Mouse (Mus musculus) kidney, postnatal 0 days (tissue): ENCODE measurements around the gene Cyth3. TPM values are rescaled to one million over a fixed set of nuclear protein-coding genes. Genes with fewer than 3 reads are reported as not detected.

Experiments used
- ATAC-seq: fragments of 200-750 bp; cut with Nextera tagmentation; replicated peaks from 2 replicates; pipeline ENCODE4 v1.8.0; 2017; ENCODE audit warnings: low read depth, moderate number of reproducible peaks, moderate TSS enrichment, moderate library complexity; ENCODE audit not compliant: low FRiP score
- DNase-seq: peaks from one replicate; pipeline ENCODE4 v3.0.0-alpha.2; 2016; ENCODE audit warnings: low spot score
- H3K27ac ChIP-seq: fragments of 300-500 bp; sonication (generic); 2 replicates; pipeline ENCODE4 v1.5.1; 2014; ENCODE audit warnings: mild to moderate bottlenecking
- H3K27me3 ChIP-seq: fragments of 300-500 bp; sonication (generic); 2 replicates; pipeline ENCODE4 v1.6.1; 2014; ENCODE audit warnings: low read length, mixed read lengths; ENCODE audit not compliant: insufficient read depth
- H3K36me3 ChIP-seq: fragments of 300-500 bp; sonication (generic); 2 replicates; pipeline ENCODE4 v1.6.1; 2014; ENCODE audit warnings: low read length, mixed read lengths; ENCODE audit not compliant: insufficient read depth
- H3K4me1 ChIP-seq: fragments of 300-500 bp; sonication (generic); replicated peaks from 2 replicates; pipeline ENCODE4 v1.6.1; 2014; ENCODE audit warnings: antibody characterized with exemption, low read length, mixed read lengths; ENCODE audit not compliant: insufficient read depth
- H3K4me2 ChIP-seq: fragments of 300-500 bp; sonication (generic); 2 replicates; pipeline ENCODE4 v1.6.1; 2014; ENCODE audit warnings: mild to moderate bottlenecking, low read length, moderate library complexity, mixed read lengths
- H3K4me3 ChIP-seq: fragments of 300-500 bp; sonication (generic); replicated peaks from 2 replicates; pipeline ENCODE4 v1.5.1; 2014; ENCODE audit warnings: low read depth, low read length
- H3K9ac ChIP-seq: fragments of 300-500 bp; sonication (generic); 2 replicates; pipeline ENCODE4 v1.6.1; 2014; ENCODE audit warnings: low read depth, low read length
- H3K9me3 ChIP-seq: fragments of 300-500 bp; sonication (generic); replicated peaks from 2 replicates; pipeline ENCODE4 v1.6.1; 2016; ENCODE audit warnings: low read length, inconsistent platforms, mixed read lengths
- CTCF ChIP-seq: IDR thresholded peaks from 2 replicates; pipeline ENCODE4 v1.5.1; 2016; ENCODE audit warnings: antibody characterized with exemption, low read depth, mild to moderate bottlenecking, moderate library complexity
- WGBS: fragments of 180-500 bp; shearing (Covaris S2); extraction: QIAGEN DNeasy Blood & Tissue Kit; methylation state at CpG from one replicate; pipeline ENCODE4 v1.1.7; 2014; 5-methylcytosine and 5-hydroxymethylcytosine counted together
- polyA plus RNA-seq: library from polyadenylated mRNA; unstranded; fragments of >200 nt; fragmentation: Nextera tagmentation; extraction: Ambion mirVana; gene quantifications from 2 replicates; pipeline ENCODE4 v1.2.1, GENCODE M21; 2015

The Cyth3 gene
- 74.3 and 76.7 TPM in 2 replicates for polyA plus RNA-seq

DNA sequence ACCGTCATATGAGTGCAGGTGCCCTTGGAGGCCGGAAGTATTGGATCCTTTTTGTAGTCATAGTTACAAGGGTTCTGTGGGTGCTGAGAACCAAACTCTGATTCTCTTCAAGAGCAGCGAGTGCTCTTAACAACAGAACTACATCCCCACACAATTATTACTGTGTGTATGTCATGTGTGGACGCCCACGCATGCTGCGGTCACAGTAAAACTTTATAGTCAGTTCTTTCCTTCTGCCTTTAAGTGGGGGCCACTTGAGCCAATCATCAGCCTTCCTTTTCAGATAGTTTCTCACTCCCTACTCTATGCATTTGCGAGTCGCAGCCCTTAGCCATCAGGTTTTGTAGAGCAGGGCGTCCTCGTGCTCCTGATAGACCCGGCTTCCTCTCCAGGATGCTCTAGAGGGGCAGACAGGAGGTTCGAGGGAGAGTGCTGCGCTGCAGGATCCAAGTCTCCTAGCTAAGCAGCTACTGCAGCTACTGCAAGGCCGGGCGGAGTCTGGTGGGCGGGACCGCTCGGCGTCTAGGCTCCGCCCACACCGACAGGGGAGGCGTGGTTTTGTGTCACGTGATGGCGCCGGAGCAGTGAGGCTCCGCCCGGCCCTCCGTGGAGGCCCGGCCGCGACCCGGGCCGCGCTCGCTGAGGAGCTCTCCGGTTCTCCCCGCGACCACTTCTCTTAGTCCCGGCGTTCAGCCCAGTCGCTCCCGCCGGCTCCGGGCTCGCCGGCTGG, at the start of gene Cyth3:
Cyth3 (plus strand) TSS at position 555 of the 730 bp plus-strand sequence.
- Histone ChIP-seq H3K9ac (peak within 1 kb of the TSS; percentile 86), H3K4me1 (peaks cover 17% of the 10 kb centered on the region), H3K27me3 (no peaks in the 10 kb centered on the region), H3K27ac (peak within 1 kb of the TSS; percentile 87), H3K9me3 (no peaks in the 10 kb centered on the region), H3K36me3 (no peaks in the 10 kb centered on the region), H3K4me2 (peak within 1 kb of the TSS; percentile 74), H3K4me3 (peak within 1 kb of the TSS; percentile 67)
- WGBS: 7% methylated on average over 46 of the region's 46 CpGs
- peak; percentile 95 for DNase-seq
- peak; percentile 91 for ATAC-seq
- no peak for TF ChIP-seq CTCF

DNA sequence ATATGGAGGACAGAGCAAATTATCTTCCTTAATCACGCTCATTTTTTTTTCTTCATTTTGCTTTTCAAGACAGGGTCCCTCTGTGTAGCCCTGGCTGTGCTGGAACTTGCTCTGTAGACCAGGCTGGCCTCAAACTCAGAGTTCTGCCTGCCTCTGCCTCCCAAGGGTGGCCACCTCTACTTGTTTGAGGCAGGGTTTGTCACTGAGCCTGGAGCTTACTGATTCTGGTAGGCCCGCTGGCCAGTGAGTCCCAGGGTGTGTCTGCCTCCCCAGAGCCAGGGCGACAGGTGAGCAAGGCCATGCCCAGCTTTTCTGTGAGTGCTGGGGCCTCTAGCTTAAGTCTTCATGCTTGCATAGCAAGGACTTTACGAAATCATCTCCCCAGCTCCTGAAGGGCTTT, 49.2 kb upstream of the Cyth3 start:
- Histone ChIP-seq H3K4me3 (no peak overlapping the region), H3K27ac (no peak overlapping the region), H3K4me1 (no peaks in the 10 kb centered on the region), H3K36me3 (no peaks in the 10 kb centered on the region), H3K4me2 (no peak overlapping the region), H3K9me3 (no peaks in the 10 kb centered on the region), H3K9ac (no peak overlapping the region), H3K27me3 (no peaks in the 10 kb centered on the region)
- DNase-seq: no peak
- no peak for ATAC-seq
- no peak for TF ChIP-seq CTCF
- 96% methylated on average over 4 of the region's 4 CpGs for WGBS

DNA sequence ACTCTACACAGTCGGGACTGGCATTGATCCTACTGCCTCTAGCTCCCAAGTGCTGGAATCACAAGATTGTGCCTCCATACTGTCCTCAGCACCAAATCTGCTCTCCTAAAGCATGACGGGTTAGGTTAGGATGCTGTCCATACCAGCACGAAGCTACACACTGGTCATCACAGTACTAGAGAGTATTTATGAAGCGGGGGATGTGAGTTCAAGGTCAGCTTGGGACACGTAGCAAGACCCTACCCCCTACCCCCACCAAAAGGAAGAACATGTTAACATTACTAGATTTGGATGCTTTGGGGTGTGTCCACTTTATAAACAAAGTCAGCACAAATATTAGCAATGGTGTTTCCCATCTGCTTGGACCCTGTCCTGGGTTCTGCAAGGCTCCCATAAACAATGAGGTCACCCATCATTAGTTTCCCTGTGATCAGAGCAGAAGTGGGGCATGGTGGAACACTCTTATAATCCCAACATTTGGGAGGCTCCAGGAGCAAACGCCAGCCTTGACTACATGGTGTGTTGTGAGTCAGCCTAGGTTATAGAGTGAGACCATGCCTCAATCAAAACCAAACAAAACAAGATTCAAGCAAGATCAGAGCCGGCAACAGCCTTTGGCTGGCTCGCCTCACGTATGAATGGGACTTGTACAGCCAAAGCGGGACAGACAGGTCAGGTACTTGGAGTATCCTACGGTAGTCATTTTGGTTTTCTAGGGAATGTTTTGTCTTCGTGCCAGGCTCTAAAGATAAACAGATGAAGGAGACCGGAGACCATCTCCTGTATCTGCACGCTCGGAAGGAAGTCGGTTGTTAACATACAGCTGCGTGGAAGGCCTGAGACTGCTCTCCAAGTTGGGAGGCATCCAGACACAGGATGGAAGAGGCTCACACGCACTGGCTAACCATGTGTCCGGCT, 47.7 kb upstream of the Cyth3 start:
- Histone ChIP-seq H3K9ac (no peak overlapping the region), H3K4me1 (no peaks in the 10 kb centered on the region; the same call in 1 of the 2 replicates), H3K27ac (0 out of 2 replicates have a peak overlapping the region, but pooled peaks have one; percentile 31), H3K36me3 (no peaks in the 10 kb centered on the region), H3K9me3 (no peaks in the 10 kb centered on the region), H3K4me3 (no peak overlapping the region), H3K27me3 (no peaks in the 10 kb centered on the region), H3K4me2 (no peak overlapping the region)
- WGBS: 69% methylated on average over 19 of the region's 19 CpGs
- ATAC-seq: no peak
- TF ChIP-seq CTCF: no peak
- DNase-seq: peak; percentile 65

DNA sequence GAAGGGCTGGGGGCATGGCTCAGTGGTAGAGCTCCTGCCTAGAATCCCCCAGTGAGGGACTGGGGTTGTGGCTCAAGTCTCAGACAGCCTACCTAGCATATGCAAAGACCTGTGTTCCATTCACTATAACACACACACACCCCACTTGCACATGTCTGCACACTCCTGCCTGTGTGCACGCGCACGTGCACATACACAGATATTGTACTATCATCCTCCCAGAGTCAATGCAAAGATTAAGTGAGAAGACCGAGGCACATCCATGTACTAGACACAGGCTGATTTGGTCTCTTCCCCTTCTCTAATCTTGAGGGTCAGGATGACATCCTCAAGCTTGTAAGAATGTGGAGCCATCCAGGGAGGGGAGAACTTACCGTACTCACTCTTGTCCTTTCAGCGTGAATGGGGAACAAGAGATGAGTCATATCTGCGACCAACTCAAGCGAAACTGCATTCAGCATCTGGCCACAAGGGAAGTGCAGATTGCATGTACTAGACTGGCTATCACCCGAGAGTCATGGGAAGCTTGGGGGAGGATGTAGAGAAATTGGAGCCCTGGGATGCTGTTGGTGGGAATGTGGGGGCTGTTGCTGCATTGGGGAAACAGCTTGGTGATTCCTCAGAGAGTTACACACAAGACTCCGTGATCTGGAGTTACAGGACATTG, 42.6 kb upstream of the Cyth3 start:
- H3K4me1 ChIP-seq: no peaks in the 10 kb centered on the region; the same call in 1 of the 2 replicates
- H3K27me3 ChIP-seq: no peaks in the 10 kb centered on the region
- H3K27ac ChIP-seq: no peak overlapping the region
- 68% methylated on average over 10 of the region's 10 CpGs for WGBS
- no peaks in the 10 kb centered on the region for H3K9me3 ChIP-seq
- peak; percentile 19; the same call in 1 of the 2 replicates for TF ChIP-seq CTCF
- H3K36me3 ChIP-seq: no peaks in the 10 kb centered on the region
- no peak overlapping the region for H3K4me3 ChIP-seq
- H3K4me2 ChIP-seq: no peak overlapping the region
- DNase-seq: peak; percentile 78
- H3K9ac ChIP-seq: no peak overlapping the region
- ATAC-seq: no peak; the same call in 1 of the 2 replicates

DNA sequence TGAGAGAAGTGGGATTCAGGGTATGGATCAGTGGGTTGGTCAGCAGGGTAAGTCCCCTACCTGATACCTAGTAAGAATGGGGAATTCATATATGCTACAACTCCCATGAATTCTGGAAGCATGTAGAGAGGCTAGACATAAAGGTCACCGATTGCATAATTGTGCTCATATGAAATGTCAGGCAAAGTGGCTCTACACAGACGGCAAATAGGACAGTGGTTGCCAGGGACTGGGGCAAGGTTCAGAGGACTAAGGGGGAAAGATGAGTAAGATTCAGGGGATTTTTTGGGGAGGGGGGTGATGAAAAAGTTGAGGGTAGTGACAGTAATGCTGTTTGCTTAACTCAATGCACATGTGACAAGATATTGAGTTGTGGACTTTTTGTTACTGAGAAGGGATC, 41.3 kb upstream of the Cyth3 start:
- no peak for ATAC-seq
- Histone ChIP-seq H3K4me2 (no peak overlapping the region), H3K27ac (no peak overlapping the region), H3K4me3 (no peak overlapping the region), H3K4me1 (no peaks in the 10 kb centered on the region; the same call in 1 of the 2 replicates), H3K9ac (no peak overlapping the region), H3K9me3 (no peaks in the 10 kb centered on the region), H3K36me3 (no peaks in the 10 kb centered on the region), H3K27me3 (no peaks in the 10 kb centered on the region)
- no peak for DNase-seq
- 80% methylated on average over 2 of the region's 2 CpGs for WGBS
- TF ChIP-seq CTCF: no peak

DNA sequence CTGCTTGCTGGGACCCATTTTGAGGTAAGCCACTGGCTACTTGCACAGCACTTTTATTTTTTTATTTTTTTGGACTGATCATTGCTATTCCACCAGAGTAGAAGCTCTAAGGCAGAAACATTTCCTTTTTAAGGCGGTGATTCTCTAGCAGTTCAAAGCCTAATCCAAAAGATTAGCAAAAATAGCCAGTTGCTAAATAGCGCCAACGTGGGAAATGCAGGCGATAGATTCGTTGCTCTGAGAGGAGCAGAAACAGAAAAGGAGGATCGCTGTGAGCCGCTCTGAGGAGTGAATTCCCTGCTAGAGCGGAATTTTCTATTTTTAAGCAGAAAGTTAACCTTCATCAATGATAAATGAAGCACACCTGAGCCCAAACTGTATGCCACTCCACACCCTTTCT, 40.4 kb upstream of the Cyth3 start:
- 87% methylated on average over 8 of the region's 8 CpGs for WGBS
- DNase-seq: no peak
- Histone ChIP-seq H3K27me3 (no peaks in the 10 kb centered on the region), H3K4me2 (no peak overlapping the region), H3K4me3 (no peak overlapping the region), H3K36me3 (no peaks in the 10 kb centered on the region), H3K4me1 (no peaks in the 10 kb centered on the region; the same call in 1 of the 2 replicates), H3K27ac (no peak overlapping the region), H3K9me3 (no peaks in the 10 kb centered on the region), H3K9ac (no peak overlapping the region)
- no peak for TF ChIP-seq CTCF
- no peak for ATAC-seq
